Mouse (Mus musculus) liver, embryonic 14.5 days (tissue): Measurements from ENCODE around the gene Auts2. TPM values are rescaled to one million over a fixed set of nuclear protein-coding genes. Genes with fewer than 3 reads are reported as not detected.

Experiments used
- ATAC-seq: fragments of 200-750 bp; cut with Nextera tagmentation; 2 replicates; pipeline ENCODE4 v1.8.0; 2017; ENCODE audit warnings: moderate number of reproducible peaks, mild to moderate bottlenecking, moderate library complexity; ENCODE audit not compliant: insufficient read depth
- DNase-seq, 3 experiments: peaks; one replicate each; pipeline ENCODE4 v3.0.0-alpha.2; 2012 to 2013; ENCODE audit warnings: low read depth in 3 of 3, low spot score in 3 of 3
- H3K27ac ChIP-seq: fragments of 300-500 bp; sonication (generic); 2 replicates; pipeline ENCODE4 v1.5.1; 2014; ENCODE audit warnings: moderate library complexity, mild to moderate bottlenecking, control low read depth, inconsistent platforms
- H3K27me3 ChIP-seq: fragments of 300-500 bp; sonication (generic); 2 replicates; pipeline ENCODE4 v1.6.1; 2014; ENCODE audit warnings: mild to moderate bottlenecking, low read length, moderate library complexity; ENCODE audit not compliant: control insufficient read depth, insufficient read depth
- H3K36me3 ChIP-seq: fragments of 300-500 bp; sonication (generic); replicated peaks from 2 replicates; pipeline ENCODE4 v1.6.1; 2014; ENCODE audit warnings: low read depth; ENCODE audit not compliant: control insufficient read depth, insufficient read depth
- H3K4me1 ChIP-seq, 2 experiments: fragments of 200-500 bp in 1 of 2; fragments of 300-500 bp in 1 of 2; sonication (generic) in 1 of 2; replicated peaks; 2 replicates each; pipeline ENCODE4 v1.6.1; 2012 to 2014; ENCODE audit warnings: antibody characterized with exemption in 1 of 2, inconsistent platforms in 1 of 2, low read length in 1 of 2; ENCODE audit not compliant: control insufficient read depth in 2 of 2, insufficient read depth in 2 of 2
- H3K4me2 ChIP-seq: fragments of 300-500 bp; sonication (generic); 2 replicates; pipeline ENCODE4 v1.6.1; 2014; ENCODE audit warnings: low read depth, mild to moderate bottlenecking, control low read depth, moderate library complexity
- H3K4me3 ChIP-seq, 2 experiments: fragments of 200-500 bp in 1 of 2; fragments of 300-500 bp in 1 of 2; sonication (generic) in 1 of 2; 2 replicates each; pipeline ENCODE4 v1.5.1; 2012 to 2014; ENCODE audit warnings: low read depth in 2 of 2, low read length in 2 of 2, mild to moderate bottlenecking in 2 of 2, control low read depth in 1 of 2, inconsistent platforms in 1 of 2, moderate library complexity in 1 of 2; ENCODE audit not compliant: insufficient read depth in 1 of 2
- H3K9ac ChIP-seq: fragments of 300-500 bp; sonication (generic); replicated peaks from 2 replicates; pipeline ENCODE4 v1.6.1; 2014; ENCODE audit warnings: mild to moderate bottlenecking, control low read depth, moderate library complexity
- H3K9me3 ChIP-seq: fragments of 300-500 bp; sonication (generic); 2 replicates; pipeline ENCODE4 v1.6.1; 2016; ENCODE audit warnings: low read length, mixed read lengths; ENCODE audit not compliant: control insufficient read depth
- CTCF ChIP-seq: IDR thresholded peaks from 2 replicates; pipeline ENCODE4 v1.5.1; 2016; ENCODE audit warnings: antibody characterized with exemption, low read depth, control low read depth
- EP300 ChIP-seq: IDR thresholded peaks from 2 replicates; pipeline ENCODE4 v1.6.1; 2016; ENCODE audit warnings: antibody characterized with exemption, low read depth
- WGBS: fragments of 180-500 bp; shearing (Covaris S2); extraction: QIAGEN DNeasy Blood & Tissue Kit; methylation state at CpG from one replicate; pipeline ENCODE4 v1.1.7; 2014; ENCODE audit not compliant: insufficient replicate concordance; 5-methylcytosine and 5-hydroxymethylcytosine counted together
- polyA plus RNA-seq, 2 experiments: library from polyadenylated mRNA; depleted of rRNA in 1 of 2; stranded (reverse) in 1 of 2; unstranded in 1 of 2; fragments of >200 nt; fragmentation: Nextera tagmentation in 1 of 2; extraction: Ambion mirVana in 1 of 2; gene quantifications; 2 replicates each; pipeline versions ENCODE4 v1.2.1 to v1.2.3; 2012 to 2014

The Auts2 gene
- polyA plus RNA-seq, 2 experiments: 0.77 to 1.6 TPM

- no peak overlapping the region for H3K9ac ChIP-seq
- H3K36me3 ChIP-seq: no peaks in the 10 kb centered on the region
- H3K4me1 ChIP-seq: no peaks in the 10 kb centered on the region
- DNase-seq (no peak), ATAC-seq (no peak)
- no peak overlapping the region for H3K4me3 ChIP-seq
- no peaks in the 10 kb centered on the region for H3K9me3 ChIP-seq
- H3K27me3 ChIP-seq: no peaks in the 10 kb centered on the region
- TF ChIP-seq EP300 (no peak), CTCF (no peak)
- WGBS: 74% methylated on average over 2 of the region's 2 CpGs
- H3K4me2 ChIP-seq: no peak overlapping the region
- H3K27ac ChIP-seq: no peak overlapping the region
Observed at GRCm38 (mm10) chr5:131662657-131663056, 880.5 kb downstream of the Auts2 start.

DNA sequence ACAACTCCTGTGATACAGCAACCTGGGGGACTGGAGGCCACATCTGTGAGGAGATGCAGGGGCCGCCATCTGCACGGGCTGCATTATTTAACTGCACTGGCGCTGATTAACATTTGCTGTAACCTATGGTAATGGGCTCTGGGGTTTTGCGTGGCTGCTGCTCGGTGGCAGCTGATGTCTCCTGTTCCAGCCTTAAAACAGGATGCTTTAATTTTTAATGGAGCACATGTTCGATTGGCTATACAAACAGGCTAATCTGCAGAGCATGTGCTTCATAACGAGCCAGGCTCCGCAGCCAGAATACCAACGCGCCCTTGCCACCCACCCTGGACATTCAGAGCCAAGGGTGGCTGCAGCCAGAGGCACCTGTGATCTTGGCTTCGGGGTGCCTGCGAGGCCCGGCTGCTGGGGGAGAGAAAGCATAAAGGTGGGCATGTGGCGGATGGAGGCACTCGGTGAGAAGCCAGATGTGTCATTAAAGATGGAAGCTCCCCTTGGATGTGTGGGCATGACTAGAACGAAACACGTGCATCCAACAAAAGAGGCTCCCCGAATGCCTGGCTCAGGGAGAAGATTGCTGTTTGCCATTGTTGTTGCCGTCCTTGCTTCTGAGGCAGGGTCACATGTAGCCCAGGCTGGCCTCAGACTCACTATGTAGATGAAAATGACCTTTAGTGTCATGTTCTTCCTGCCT lies 884.2 kb downstream of the Auts2 start:
- TF ChIP-seq CTCF: no peak
- no peak overlapping the region for H3K4me3 ChIP-seq
- ATAC-seq: no peak
- H3K9me3 ChIP-seq: no peaks in the 10 kb centered on the region
- no peaks in the 10 kb centered on the region for H3K27me3 ChIP-seq
- no peak overlapping the region for H3K4me2 ChIP-seq
- no peak for DNase-seq
- no peaks in the 10 kb centered on the region for H3K4me1 ChIP-seq
- WGBS: 70% methylated on average over 19 of the region's 19 CpGs
- H3K27ac ChIP-seq: no peak overlapping the region
- no peaks in the 10 kb centered on the region for H3K36me3 ChIP-seq
- H3K9ac ChIP-seq: no peak overlapping the region

- H3K9me3 ChIP-seq: no peaks in the 10 kb centered on the region
- peaks cover 0 to 8% of the 10 kb centered on the region in 2 experiments; a peak in 1 of 4 replicates for H3K4me1 ChIP-seq
- 64% methylated on average over 7 of the region's 7 CpGs for WGBS
- H3K27me3 ChIP-seq: no peaks in the 10 kb centered on the region
- H3K4me2 ChIP-seq: no peak overlapping the region
- ATAC-seq: no peak
- no peaks in the 10 kb centered on the region for H3K36me3 ChIP-seq
- no peak overlapping the region for H3K27ac ChIP-seq
- H3K4me3 ChIP-seq: no peak overlapping the region
- TF ChIP-seq EP300 (no peak), CTCF (no peak)
- H3K9ac ChIP-seq: no peak overlapping the region
- no peak for DNase-seq
Observed at GRCm38 (mm10) chr5:131654206-131654605, 888.9 kb downstream of the Auts2 start.

- DNase-seq (no peak), ATAC-seq (no peak)
- no peaks in the 10 kb centered on the region for H3K27me3 ChIP-seq
- H3K27ac ChIP-seq: no peak overlapping the region
- WGBS: 25% methylated on average over 11 of the region's 11 CpGs
- H3K4me2 ChIP-seq: no peak overlapping the region
- H3K9ac ChIP-seq: no peak overlapping the region
- H3K4me3 ChIP-seq: no peak overlapping the region
- TF ChIP-seq EP300 (no peak), CTCF (no peak)
- no peaks in the 10 kb centered on the region for H3K9me3 ChIP-seq
- H3K36me3 ChIP-seq: no peaks in the 10 kb centered on the region
- peaks cover 0 to 8% of the 10 kb centered on the region in 2 experiments; a peak in 1 of 4 replicates for H3K4me1 ChIP-seq
Observed at GRCm38 (mm10) chr5:131650381-131650891, 892.7 kb downstream of the Auts2 start.

- Histone ChIP-seq H3K9me3 (no peaks in the 10 kb centered on the region), H3K27me3 (no peaks in the 10 kb centered on the region), H3K9ac (no peak overlapping the region), H3K4me1 (peaks cover 0 to 8% of the 10 kb centered on the region in 2 experiments; a peak in 1 of 4 replicates), H3K4me3 (no peak overlapping the region), H3K27ac (no peak overlapping the region), H3K4me2 (no peak overlapping the region), H3K36me3 (no peaks in the 10 kb centered on the region)
- TF ChIP-seq CTCF (no peak), EP300 (no peak)
- ATAC-seq: peak; percentile 23; the same call in 1 of the 2 replicates
- 30% methylated on average over 4 of the region's 4 CpGs for WGBS
- DNase-seq: peak in 1 of 3 experiments; percentile 9
Observed at GRCm38 (mm10) chr5:131647683-131648119, 895.4 kb downstream of the Auts2 start.
